24 mouse cellular contexts compared by ENCODE assay signal in the genomic region with DNA sequence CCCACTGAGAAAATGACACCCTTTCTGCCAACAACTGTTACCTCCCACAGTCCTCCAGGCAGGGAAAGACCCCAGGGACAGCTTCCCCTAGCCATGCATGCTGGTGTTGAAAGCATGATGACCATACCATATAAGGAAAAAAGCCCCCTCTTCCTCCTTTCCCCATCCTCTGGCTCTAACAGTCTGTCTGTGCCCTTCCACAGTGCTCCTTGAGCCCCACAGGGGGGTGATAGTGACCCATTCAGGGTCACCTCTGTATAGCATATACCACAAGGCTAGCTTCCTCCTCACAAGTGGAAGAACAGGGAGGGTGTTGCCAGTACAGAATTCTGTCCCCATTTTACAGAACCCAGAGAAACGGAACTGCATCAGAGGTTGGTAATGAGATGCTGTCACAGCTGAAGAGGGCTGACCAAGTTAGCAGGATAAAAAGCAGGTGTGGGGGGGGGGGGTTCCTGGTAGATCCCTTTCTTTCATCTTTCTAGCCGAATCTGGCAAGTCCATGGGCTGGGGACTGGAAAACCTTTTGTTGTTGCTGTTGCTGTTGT.
DNase-seq lines count a peak whose midpoint lies in the region; ATAC-seq and TF ChIP-seq lines count a peak whose summit lies in the region.
"Had no signal": no experiment of that assay in that cellular context is flagged by ENCODE, and none has a peak within 500 bp of the region (broad histone marks: within the 10 kb centered on the region; RNA-seq: fewer than 3 reads in every experiment).

No protein-coding gene starts in this region.

- H3K9me3 ChIP-seq in midbrain, embryonic 11.5 days (ENCODE audit: control insufficient read depth, low read length): no peaks in the 10 kb centered on the region
- no peaks in the 10 kb centered on the region for H3K9me3 ChIP-seq in midbrain, embryonic 16.5 days (replicated peaks; ENCODE audit: control insufficient read depth, low read length, poor library complexity, severe bottlenecking)
- no peaks in the 10 kb centered on the region for H3K9me3 ChIP-seq in CH12.LX (replicated peaks; ENCODE audit: low read length)
- H3K9me3 ChIP-seq: embryonic facial prominence, embryonic 10.5 days; forebrain, embryonic 15.5 days; heart, embryonic 15.5 days; hindbrain, embryonic 13.5 days; intestine, embryonic 15.5 days had no signal

- in situ Hi-C loops in CH12.LX (cut with MboI; ENCODE audit: low pct_ligation_motif_present, low pct_unique_long_range_greater_than_20kb, low sequenced_read_pairs): no loop called here

- peak; percentile 40 for ATAC-seq in cerebellum, adult (ENCODE audit: insufficient number of reproducible peaks, low FRiP score, low TSS enrichment)
- no peak for ATAC-seq in midbrain, embryonic 11.5 days (ENCODE audit: low FRiP score)
- ATAC-seq in midbrain, embryonic 16.5 days: no peak
- ATAC-seq: activated CD4-positive, CD25-positive, alpha-beta regulatory T cell, adult 4 months; CD4-positive, CD25-positive, alpha-beta regulatory T cell, adult 4 months; forebrain, embryonic 15.5 days; intestine, embryonic 15.5 days; Patski had no signal

- no peak for TF ChIP-seq POLR2A in CH12.LX (IDR thresholded peaks at IDR 0.05; ENCODE audit: low read depth, low read length)

- H3K4me3 ChIP-seq in midbrain, embryonic 11.5 days (ENCODE audit: low read depth, low read length): no peak overlapping the region
- H3K4me3 ChIP-seq in midbrain, embryonic 16.5 days (ENCODE audit: low read depth, low read length): no peak overlapping the region
- H3K4me3 ChIP-seq in CH12.LX (replicated peaks in 1 of 3; ENCODE audit: low read depth in 2 of 3, low read length in 2 of 3, poor library complexity in 1 of 3): no peak overlapping the region
- H3K4me3 ChIP-seq: embryonic facial prominence, embryonic 10.5 days; erythroblast, embryonic 14.5 days; forebrain, embryonic 15.5 days; heart, adult 2 months; heart, embryonic 15.5 days; hindbrain, embryonic 13.5 days; intestine, embryonic 15.5 days had no signal

- no peak for DNase-seq in cerebellum, postnatal 25 days
- DNase-seq in heart, adult 11 months: peak; percentile 58
- DNase-seq in heart, postnatal 10 days: no peak
- peak; percentile 59 for DNase-seq in midbrain, embryonic 11.5 days (ENCODE audit: low spot score, missing footprints)
- peak; percentile 11 for DNase-seq in CH12.LX (ENCODE audit: extremely low read depth)
- no peak for DNase-seq in thymus, postnatal 10 days (ENCODE audit: low spot score in 2 of 2)
- DNase-seq: adrenal gland, postnatal 14 days; B cell, adult 2 months; cerebellum, adult 18-20 months; cerebellum, adult 9-11 months; gastrocnemius, postnatal 10 days; heart, adult 2 months had no signal

- peak in 1 of 2 experiments; percentile 45; a peak in 2 of 4 replicates for TF ChIP-seq CTCF in CH12.LX (conservative IDR thresholded peaks at IDR 0.05 in 1 of 2, IDR thresholded peaks at IDR 0.05 in 1 of 2; ENCODE audit: low read depth in 2 of 2, low read length in 2 of 2)

- no peak for TF ChIP-seq EP300 in CH12.LX (IDR thresholded peaks at IDR 0.05; ENCODE audit: low read length)

- no peaks in the 10 kb centered on the region for H3K36me3 ChIP-seq in midbrain, embryonic 11.5 days (ENCODE audit: control insufficient read depth, insufficient read depth, low read length)
- H3K36me3 ChIP-seq in midbrain, embryonic 16.5 days (ENCODE audit: control insufficient read depth, insufficient read depth, low read length): no peaks in the 10 kb centered on the region
- no peaks in the 10 kb centered on the region for H3K36me3 ChIP-seq in CH12.LX (replicated peaks in 1 of 2; ENCODE audit: control insufficient read depth in 1 of 2, insufficient read depth in 1 of 2, low read length in 1 of 2)
- H3K36me3 ChIP-seq: embryonic facial prominence, embryonic 10.5 days; forebrain, embryonic 15.5 days; heart, embryonic 15.5 days; hindbrain, embryonic 13.5 days; intestine, embryonic 15.5 days had no signal

- no peaks in the 10 kb centered on the region for H3K4me1 ChIP-seq in midbrain, embryonic 11.5 days (ENCODE audit: control insufficient read depth, insufficient read depth, low read length)
- H3K4me1 ChIP-seq in midbrain, embryonic 16.5 days (ENCODE audit: control insufficient read depth, insufficient read depth, low read length): peaks cover 3% of the 10 kb centered on the region; the same call in 1 of the 2 replicates
- H3K4me1 ChIP-seq in CH12.LX (ENCODE audit: control insufficient read depth in 1 of 2, insufficient read depth in 2 of 2): peaks cover 0 to 10% of the 10 kb centered on the region in 2 experiments; a peak in 3 of 4 replicates
- H3K4me1 ChIP-seq: intestine, embryonic 15.5 days had no signal

- 48% methylated on average over 2 of the region's 2 CpGs for WGBS in midbrain, embryonic 11.5 days
- WGBS in midbrain, embryonic 16.5 days: 43% methylated on average over 2 of the region's 2 CpGs

- no peak overlapping the region for H3K9ac ChIP-seq in midbrain, embryonic 11.5 days (ENCODE audit: low read length)
- no peak overlapping the region for H3K9ac ChIP-seq in midbrain, embryonic 16.5 days (ENCODE audit: low read depth, low read length)
- no peak overlapping the region for H3K9ac ChIP-seq in CH12.LX (ENCODE audit: insufficient read depth, low read depth)
- H3K9ac ChIP-seq: forebrain, embryonic 15.5 days; heart, embryonic 15.5 days; hindbrain, embryonic 13.5 days; intestine, embryonic 15.5 days had no signal

- intact Hi-C loops in heart, postnatal 10 days (cut with DNase I): loop anchor here (5.0 kb wide), 1 partner anchor 48 kb away; no protein-coding TSS in a partner anchor

- no peak overlapping the region for H3K27ac ChIP-seq in midbrain, embryonic 11.5 days (ENCODE audit: low read depth, low read length)
- H3K27ac ChIP-seq in midbrain, embryonic 16.5 days (ENCODE audit: low read length): no peak overlapping the region
- no peak overlapping the region for H3K27ac ChIP-seq in CH12.LX (ENCODE audit: insufficient read depth, low read depth)
- H3K27ac ChIP-seq: embryonic facial prominence, embryonic 10.5 days; forebrain, embryonic 15.5 days; heart, adult 2 months; heart, embryonic 15.5 days; hindbrain, embryonic 13.5 days; intestine, embryonic 15.5 days had no signal

- TF ChIP-seq RAD21 in CH12.LX (IDR thresholded peaks at IDR 0.05; ENCODE audit: low read depth, low read length): peak; percentile 50

- no peaks in the 10 kb centered on the region for H3K27me3 ChIP-seq in midbrain, embryonic 11.5 days (ENCODE audit: control insufficient read depth, insufficient read depth, low read length)
- H3K27me3 ChIP-seq in midbrain, embryonic 16.5 days (ENCODE audit: control insufficient read depth, insufficient read depth, low read depth, low read length): no peaks in the 10 kb centered on the region
- no peaks in the 10 kb centered on the region for H3K27me3 ChIP-seq in CH12.LX (replicated peaks)
- H3K27me3 ChIP-seq: forebrain, embryonic 15.5 days; heart, embryonic 15.5 days; hindbrain, embryonic 13.5 days; intestine, embryonic 15.5 days; Patski had no signal

- H3K4me2 ChIP-seq in midbrain, embryonic 11.5 days: no peak overlapping the region
- H3K4me2 ChIP-seq in midbrain, embryonic 16.5 days (ENCODE audit: low read length): no peak overlapping the region
- H3K4me2 ChIP-seq in CH12.LX (ENCODE audit: insufficient read depth, low read depth, poor library complexity, severe bottlenecking): no peak overlapping the region
- H3K4me2 ChIP-seq: forebrain, embryonic 15.5 days; heart, embryonic 11.5 days; heart, embryonic 15.5 days; hindbrain, embryonic 13.5 days; intestine, embryonic 15.5 days had no signal

- dilution Hi-C loops in CH12.LX (cut with MboI; ENCODE audit: extremely low pct_ligation_motif_present, extremely low pct_unique_long_range_greater_than_20kb, low sequenced_read_pairs): no loop called here

- no peaks in the 10 kb centered on the region for H3K79me2 ChIP-seq in CH12.LX (replicated peaks; ENCODE audit: control insufficient read depth, extremely low read depth, insufficient read depth, poor library complexity, severe bottlenecking)

TF ChIP-seq in CH12.LX, 34 proteins besides CTCF, POLR2A, EP300 and RAD21:
- TF ChIP-seq CHD2 (IDR thresholded peaks at IDR 0.05; ENCODE audit: low read length) (no peak), SMC3 (IDR thresholded peaks at IDR 0.05; ENCODE audit: low read depth, low read length) (peak; percentile 35), MAZ (IDR thresholded peaks at IDR 0.05; ENCODE audit: low read depth, low read length) (no peak)
TF ChIP-seq in CH12.LX: peak in this region for 1.

Comparison
In these comparisons a context has a peak if more than half of its experiments do, and no peak if none do; other contexts are left out.
1. DNase-seq: peak in heart, adult 11 months (single experiment), midbrain, embryonic 11.5 days (single experiment) and CH12.LX (single experiment); none in cerebellum, postnatal 25 days (0 of 2), heart, postnatal 10 days (0 of 2) and thymus, postnatal 10 days (0 of 2).